Mouse (Mus musculus): ENCODE results near the gene Ctu1. TPM values are rescaled to one million over a fixed set of nuclear protein-coding genes. Genes with fewer than 3 reads are reported as not detected.
"Not testable (repeated sequence)": the region's sequence is repeated elsewhere in the genome, so short reads cannot be mapped to it uniquely, and the experiment has no call there.

Ctu1 gene
- 10 to 100 TPM; 10.9 to 13.9 TPM for total RNA-seq (2021)
- long read RNA-seq, experiment 1, transcript Ctu1-201 (3 exons, 2,475 nt): major isoform, 19 of 20 reads
- long read RNA-seq, experiment 1, partial matches to known transcripts: 1 of 20 reads
- long read RNA-seq, experiment 1, other reads (novel, unspliced or antisense): 0 of 20 reads
- long read RNA-seq, experiment 2, transcript Ctu1-201 (3 exons, 2,475 nt): major isoform, 31 of 38 reads
- long read RNA-seq, experiment 2, partial matches to known transcripts: 2 of 38 reads
- long read RNA-seq, experiment 2, other reads (novel, unspliced or antisense): 5 of 38 reads

DNA sequence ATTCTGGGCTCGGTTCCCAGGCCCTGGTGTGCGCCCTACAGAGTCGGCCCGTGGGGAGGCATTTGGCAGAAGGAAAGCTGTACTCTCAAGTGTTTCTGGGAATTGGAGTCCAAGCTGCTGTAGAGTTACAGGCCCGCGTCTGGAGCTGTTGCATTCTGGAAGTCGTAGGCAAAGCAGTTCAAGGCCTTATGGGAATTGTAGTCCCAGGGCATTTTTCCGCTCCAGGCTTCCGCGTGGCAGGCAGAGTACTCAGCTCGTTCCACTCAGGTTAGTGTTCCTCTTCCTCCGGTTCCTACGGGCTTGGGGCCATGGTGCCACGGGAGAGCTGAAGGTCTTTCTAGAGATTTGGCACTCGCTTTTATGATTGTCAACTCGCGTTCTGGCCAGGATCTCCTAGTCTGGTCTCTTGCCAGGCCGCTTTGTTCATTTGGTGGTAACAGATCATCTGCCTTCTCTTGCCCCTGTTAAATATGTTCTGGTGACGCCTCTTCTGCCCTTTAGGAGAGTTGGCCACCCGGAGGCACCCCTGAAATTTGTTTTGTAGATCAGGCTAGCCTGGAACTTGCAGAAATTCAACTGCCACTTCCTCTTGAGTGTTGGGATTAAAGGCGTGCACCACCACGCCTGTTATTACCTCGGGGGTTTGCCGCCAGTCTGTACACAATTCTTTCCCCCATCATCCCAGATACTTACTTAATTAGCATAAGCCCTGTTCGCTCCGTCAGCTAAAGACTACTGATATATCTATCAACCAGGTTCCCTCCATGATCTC, at the start of gene Ctu1:
Ctu1 (plus strand) TSS at position 208 of the 772 bp plus-strand sequence.
- peak; percentile 77 to 78 for DNase-seq (ENCODE audit: low spot score in 2 of 2)

GRCm38 (mm10) chr7:43622927-43623326, 48.9 kb upstream of the Ctu1 start:
- DNase-seq (ENCODE audit: low spot score in 2 of 2): no peak

DNA sequence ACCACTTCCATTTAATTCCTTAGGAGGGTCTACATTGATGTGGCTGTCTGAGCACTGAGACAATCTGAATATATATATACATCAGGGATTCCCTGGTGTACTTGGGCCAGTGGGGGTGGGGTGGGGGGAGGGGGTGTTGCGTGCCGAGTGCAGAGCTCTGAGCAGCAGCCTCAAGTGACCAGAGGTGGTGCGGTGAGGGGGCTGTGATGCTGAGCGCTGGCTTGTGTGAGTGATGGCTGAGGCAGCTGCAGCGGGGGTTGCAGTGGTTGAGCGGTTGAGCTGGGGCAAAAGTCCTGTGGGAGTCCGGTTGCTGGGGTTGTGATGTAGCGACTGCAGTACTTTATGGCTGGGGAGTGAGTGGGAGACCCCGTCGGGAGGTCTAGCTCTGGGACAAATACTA, 48.0 kb upstream of the Ctu1 start:
- DNase-seq (ENCODE audit: low spot score in 2 of 2): no peak

GRCm38 (mm10) chr7:43625065-43625464, 46.8 kb upstream of the Ctu1 start:
- no peak for DNase-seq (ENCODE audit: low spot score in 2 of 2)

DNA sequence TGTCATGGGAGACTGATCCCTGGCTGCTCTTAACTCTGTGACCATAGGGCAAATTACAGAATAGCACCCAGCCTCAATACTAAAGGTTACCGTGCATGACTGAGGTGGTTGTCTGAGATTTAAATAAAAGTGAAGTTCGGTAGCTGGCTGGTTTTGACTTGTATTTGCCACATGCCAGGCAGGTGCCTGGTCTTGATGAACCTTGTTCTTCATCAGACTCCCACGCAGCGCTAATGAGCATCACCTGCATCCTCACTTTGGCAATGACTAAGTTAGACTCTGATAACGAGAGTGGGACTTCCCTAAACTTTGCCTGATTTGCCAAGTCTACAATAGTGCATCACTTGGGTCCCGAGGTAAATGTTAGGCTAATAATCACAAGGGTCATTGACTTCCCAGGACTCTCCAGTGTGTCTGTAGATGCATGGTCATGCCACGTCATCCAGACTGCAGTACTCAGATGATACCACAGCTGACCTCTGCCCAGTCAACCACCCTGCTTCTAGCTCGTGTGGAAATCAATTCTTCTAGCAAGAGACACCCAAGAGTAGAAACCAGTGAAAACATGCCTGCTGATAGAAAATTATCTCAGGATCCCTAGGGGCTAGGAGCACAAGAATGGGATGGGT, 45.9 kb upstream of the Ctu1 start:
- no peak for DNase-seq (ENCODE audit: low spot score in 2 of 2)

DNA sequence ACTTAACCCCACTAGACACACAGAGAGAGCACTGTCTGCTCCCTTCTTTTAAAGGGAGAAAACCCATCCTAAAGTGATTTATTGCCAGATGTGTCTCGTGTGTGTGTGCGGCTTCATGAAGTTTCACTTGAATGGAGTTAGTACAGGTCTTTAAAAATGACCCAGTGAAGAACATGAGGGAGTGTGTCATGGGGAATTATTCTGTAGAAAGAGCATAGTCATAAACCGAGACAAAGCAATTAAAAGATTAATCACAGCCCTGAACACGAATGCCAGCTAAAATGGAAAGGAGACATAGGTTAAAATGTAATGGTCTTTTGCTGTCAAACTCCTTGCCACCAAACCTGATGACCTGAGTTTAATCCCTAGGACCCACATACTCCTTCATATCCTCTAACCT, 37.9 kb upstream of the Ctu1 start:
- DNase-seq (ENCODE audit: low spot score in 2 of 2): no peak

- no peak for DNase-seq (ENCODE audit: low spot score in 2 of 2)
These were observed 37.3 kb upstream of the Ctu1 start, which contains the start of gene Ceacam18 for GRCm38 (mm10) chr7:43634500-43634899. TSS of gene Ceacam18 (plus strand) at chr7:43634707.

DNA sequence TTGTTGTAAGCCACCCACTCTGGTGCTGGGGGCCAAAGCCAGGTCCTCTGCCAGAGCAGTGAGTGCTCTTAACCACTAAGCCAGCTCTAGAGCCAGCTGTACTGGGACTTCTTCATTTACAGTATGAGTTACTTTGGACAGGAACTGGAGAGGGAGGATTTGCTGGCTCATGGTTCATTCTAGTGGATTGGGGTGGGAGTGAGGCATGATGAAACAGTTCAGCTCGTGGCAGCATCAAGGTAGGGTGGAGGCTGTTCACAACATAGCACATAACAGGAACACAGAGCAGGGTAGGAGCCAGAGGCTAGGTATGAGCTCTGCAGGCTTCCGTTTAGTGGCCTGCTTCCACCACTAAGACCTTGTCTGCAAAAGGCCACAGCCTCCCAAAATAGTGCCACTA, 35.6 kb upstream of the Ctu1 start:
- DNase-seq (ENCODE audit: low spot score in 2 of 2): no peak

DNA sequence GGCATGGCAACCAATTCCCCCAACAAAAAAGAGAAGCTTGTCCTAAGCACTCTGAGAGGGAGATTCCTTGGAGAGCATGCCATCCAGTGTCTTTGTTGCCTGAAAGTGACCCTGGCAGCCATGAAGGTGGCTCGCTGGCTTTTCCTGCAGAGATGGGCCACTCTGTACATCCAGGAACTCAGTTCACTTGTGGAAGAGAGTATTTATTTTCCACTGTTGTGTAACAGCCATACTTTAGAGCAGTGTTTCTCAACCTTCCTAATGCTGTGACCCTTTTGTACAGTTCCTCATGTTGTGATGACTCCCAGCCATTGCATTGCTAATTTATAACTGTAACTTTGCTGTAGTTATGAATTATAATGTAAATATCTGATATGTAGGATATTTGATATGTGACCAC, 34.7 kb upstream of the Ctu1 start:
- DNase-seq (ENCODE audit: low spot score in 2 of 2): no peak

GRCm38 (mm10) chr7:43642587-43642986, 29.2 kb upstream of the Ctu1 start:
- peak in 1 of 2 experiments; percentile 41 for DNase-seq (ENCODE audit: low spot score in 2 of 2)

DNA sequence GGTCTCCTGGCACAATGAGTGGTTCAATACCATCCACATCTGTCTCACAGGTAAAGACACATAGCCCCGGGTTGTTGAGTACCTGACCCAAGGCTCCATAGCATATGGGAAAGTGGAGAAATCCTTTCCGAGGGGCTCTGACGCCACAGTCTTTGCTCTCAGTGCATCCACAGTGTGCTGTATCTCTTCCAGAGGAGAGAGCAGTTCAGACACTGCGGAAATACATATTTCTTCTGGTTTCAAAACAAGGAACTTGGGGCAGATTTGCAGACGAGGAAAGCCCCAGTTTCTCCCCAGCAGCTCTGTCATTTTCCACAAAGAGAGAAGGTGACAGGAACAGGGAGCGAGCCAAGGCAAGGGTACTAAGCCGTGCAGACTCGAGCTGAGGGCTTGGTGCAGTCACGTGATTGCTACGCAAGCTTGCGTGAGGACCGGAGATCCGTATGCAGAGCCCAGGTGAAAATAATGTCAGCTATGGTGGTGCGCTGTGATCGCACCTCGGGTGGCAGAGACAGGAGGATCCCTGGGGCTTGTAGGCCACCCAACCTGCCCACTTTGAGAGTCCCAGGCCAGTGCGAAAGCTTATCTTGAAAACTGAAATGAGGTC, 28.7 kb upstream of the Ctu1 start:
- no peak for DNase-seq (ENCODE audit: low spot score in 2 of 2)

GRCm38 (mm10) chr7:43652683-43653082, 19.1 kb upstream of the Ctu1 start:
- no peak for DNase-seq (ENCODE audit: low spot score in 2 of 2)

GRCm38 (mm10) chr7:43654519-43654918, 17.3 kb upstream of the Ctu1 start:
- no peak for DNase-seq (ENCODE audit: low spot score in 2 of 2)

DNA sequence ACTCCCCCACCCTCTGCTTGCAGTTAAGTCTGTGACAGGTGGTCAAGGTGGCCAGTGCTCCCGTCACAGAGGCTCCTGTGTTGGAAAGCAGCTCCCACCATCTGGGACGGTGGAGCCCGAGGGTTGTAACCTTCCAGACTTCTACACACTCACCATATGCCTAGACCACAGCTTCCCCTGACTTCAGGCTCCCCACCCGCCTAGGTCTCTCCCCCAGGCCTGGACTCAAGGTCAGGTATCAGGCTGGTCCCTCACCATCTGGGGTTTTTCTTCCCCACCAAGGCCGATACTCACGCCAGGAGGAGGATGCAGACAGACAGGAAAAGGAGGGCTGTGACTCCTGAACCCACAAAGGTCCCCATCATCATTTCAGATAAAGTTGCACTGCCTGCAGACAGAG, 15.6 kb upstream of the Ctu1 start:
- no peak for DNase-seq (ENCODE audit: low spot score in 2 of 2)

- no peak for DNase-seq (ENCODE audit: low spot score in 2 of 2)
These were observed 11.8 kb upstream of the Ctu1 start, which contains the start of gene Siglece for GRCm38 (mm10) chr7:43660002-43660401. TSS of gene Siglece (minus strand) at chr7:43660161.

DNA sequence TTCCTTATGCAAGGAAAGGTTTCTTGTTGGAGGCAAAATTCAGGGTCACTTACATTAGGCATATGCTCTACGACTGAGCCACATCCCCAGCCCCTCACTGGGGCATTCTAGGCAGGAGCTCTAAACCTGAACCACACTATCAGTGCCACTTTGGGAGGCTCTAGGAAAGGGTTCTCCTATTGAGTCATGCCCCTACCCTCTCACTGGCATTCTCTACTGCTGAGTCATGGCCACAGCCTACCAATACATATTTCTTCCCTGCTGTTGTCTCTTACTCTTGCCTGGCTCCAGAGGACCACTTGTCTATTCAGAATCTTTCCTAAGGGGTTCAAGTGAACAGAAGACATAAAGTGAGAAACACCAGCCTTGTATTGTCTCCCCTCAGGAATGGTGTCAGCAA, 9.0 kb upstream of the Ctu1 start:
- no peak for DNase-seq (ENCODE audit: low spot score in 2 of 2)

DNA sequence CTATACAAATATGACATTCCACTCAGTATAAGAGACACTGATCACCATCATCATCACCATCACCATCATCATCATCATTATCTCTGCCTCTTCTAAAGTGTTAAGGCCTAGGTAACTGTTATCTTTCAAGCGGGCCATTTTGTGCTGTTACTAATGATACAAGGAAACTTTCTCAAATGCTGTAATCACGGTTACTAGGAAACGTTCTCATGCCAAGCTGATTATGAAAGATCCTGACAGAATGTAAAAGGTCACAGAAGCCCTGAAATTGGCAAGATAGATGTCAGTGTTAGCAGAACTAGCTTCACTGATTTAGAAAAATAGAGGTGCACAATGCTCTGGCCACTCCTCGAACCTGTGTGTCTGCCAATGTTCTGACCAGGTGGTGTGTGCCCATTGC, 4.6 kb upstream of the Ctu1 start:
- not testable (repeated sequence) for DNase-seq (ENCODE audit: low spot score in 2 of 2)

GRCm38 (mm10) chr7:43668582-43668981, 3.2 kb upstream of the Ctu1 start:
- DNase-seq (ENCODE audit: low spot score in 2 of 2): no peak

DNA sequence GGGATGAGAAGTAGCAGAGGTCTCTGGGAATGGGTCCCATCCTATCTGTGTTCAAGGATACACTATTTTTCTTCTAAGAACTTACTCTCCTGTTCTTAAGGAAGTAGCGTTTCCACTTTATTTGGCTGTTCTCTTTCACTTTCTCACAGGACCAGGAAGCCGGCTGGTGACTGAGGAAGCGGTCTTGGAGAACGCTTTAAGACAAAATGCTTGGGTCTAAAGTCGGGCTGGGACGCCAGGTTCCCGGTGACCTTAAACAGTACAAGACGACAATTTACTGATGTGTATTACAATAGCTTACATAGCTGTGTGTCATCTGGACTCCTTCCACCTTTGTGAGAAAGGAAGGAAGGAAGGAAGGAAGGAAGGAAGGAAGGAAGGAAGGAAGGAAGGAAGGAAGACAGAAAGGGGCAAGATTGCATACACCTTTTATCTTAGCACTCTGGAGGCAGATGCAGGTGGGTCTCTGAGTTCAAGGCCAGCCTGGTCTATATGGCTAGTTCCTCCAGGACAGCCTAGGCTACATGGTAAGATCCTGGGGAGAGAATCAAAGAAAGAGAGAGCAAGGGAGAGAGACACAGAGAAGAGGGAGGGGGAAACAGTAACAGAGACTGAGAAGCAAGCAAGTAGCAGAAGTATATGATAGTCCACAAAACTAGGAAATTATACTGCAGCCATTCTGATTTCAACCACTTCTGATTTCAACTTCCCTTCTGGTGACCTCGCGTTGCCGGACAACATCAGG, 580 bp upstream of the Ctu1 start:
- no peak for DNase-seq (ENCODE audit: low spot score in 2 of 2)

- no peak for DNase-seq (ENCODE audit: low spot score in 2 of 2)
These were observed 905 bp downstream of the Ctu1 start for GRCm38 (mm10) chr7:43672581-43673260.
